Mouse (Mus musculus) subcutaneous adipose tissue, adult 2 months (tissue): ENCODE measurements around the gene Tmem196. TPM values are rescaled to one million over a fixed set of nuclear protein-coding genes. Genes with fewer than 3 reads are reported as not detected.

Experiments
- polyA plus RNA-seq: library from polyadenylated mRNA; depleted of rRNA; stranded (reverse); fragments of >200 nt; gene quantifications from 2 replicates; pipeline ENCODE4 v1.2.3, GENCODE M21; 2012; ENCODE audit warnings: low replicate concordance; rRNA removed

The Tmem196 gene
- 0.29 and 2.5 TPM in 2 replicates for polyA plus RNA-seq

GRCm38 (mm10) chr12:119945589-119946310 is at the start of gene Tmem196:
Tmem196 (plus strand) TSS chr12:119945822.

